In the genomic region with DNA sequence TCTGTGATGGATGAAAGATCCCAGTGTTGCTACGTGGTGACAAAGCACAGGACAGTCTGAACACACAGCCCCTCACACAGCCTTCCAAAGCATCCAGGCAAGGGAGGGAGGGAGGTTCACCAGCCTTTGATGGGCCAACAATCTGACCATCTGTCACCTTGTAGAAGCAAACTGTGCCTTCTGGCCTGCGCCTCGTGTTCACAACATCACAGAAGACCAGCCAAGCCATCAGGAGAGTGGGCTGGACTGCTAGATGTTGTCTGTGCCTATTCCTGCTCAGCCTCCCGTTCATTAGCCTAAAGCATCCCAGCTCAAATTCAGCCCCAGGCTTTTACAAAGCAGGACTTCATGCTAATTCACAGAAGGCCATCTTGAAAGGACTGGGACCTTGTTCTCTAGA, we compare ENCODE assay signal across 11 mouse cellular contexts. TPM values are rescaled to one million over a fixed set of nuclear protein-coding genes. Genes with fewer than 3 reads are reported as not detected.
A peak's percentile ranks its signal among the peaks of the same experiment; 100 is the strongest.
DNase-seq lines count a peak whose midpoint lies in the region.
"Had no signal": no experiment of that assay in that cellular context is flagged by ENCODE, and none has a peak within 500 bp of the region (broad histone marks: within the 10 kb centered on the region; RNA-seq: fewer than 3 reads in every experiment).

No protein-coding gene starts in this region.

- peak; percentile 73 for DNase-seq in right cerebral cortex, adult 18-20 months
- DNase-seq in right cerebral cortex, postnatal 4 days = no peak
- DNase-seq in cerebellum, postnatal 25 days = peak; percentile 81 to 87
- peak; percentile 83 to 86 for DNase-seq in layer of hippocampus, postnatal 36 days
- no peak for DNase-seq in gastrocnemius, postnatal 4 days (ENCODE audit: low spot score in 2 of 2)
- DNase-seq in retina, postnatal 1 day = no peak
- DNase-seq in spleen, postnatal 14 days (ENCODE audit: low spot score in 2 of 2) = no peak
- DNase-seq: heart, adult 2 months; heart, postnatal 4 days; lung, adult 2 months; thymus, postnatal 36 days had no signal

RNA-seq across cellular contexts. Expression of gene Ehd3, which starts 27.5 kb away (rescaled TPM):
- total RNA-seq in layer of hippocampus, postnatal 36 days (2021) = 100 to 1,000 TPM; 133 to 146 TPM
- 1 to 10 TPM; 7.0 to 7.6 TPM for total RNA-seq in gastrocnemius, postnatal 4 days (2021)

Comparison
In these comparisons a context has a peak if more than half of its experiments do, and no peak if none do; other contexts are left out.
1. DNase-seq: peak in right cerebral cortex, adult 18-20 months (single experiment), cerebellum, postnatal 25 days (2 of 2) and layer of hippocampus, postnatal 36 days (2 of 2); none in right cerebral cortex, postnatal 4 days (single experiment), gastrocnemius, postnatal 4 days (0 of 2), retina, postnatal 1 day (single experiment) and spleen, postnatal 14 days (0 of 2).
2. RNA of gene Ehd3, which starts 27.5 kb away (total RNA-seq): 133 to 146 TPM in layer of hippocampus, postnatal 36 days; 7.0 to 7.6 TPM in gastrocnemius, postnatal 4 days; every median in the first group is over 10 times any median in the second.